Mouse (Mus musculus): ENCODE results near the gene Ick. TPM values are rescaled to one million over a fixed set of nuclear protein-coding genes. Genes with fewer than 3 reads are reported as not detected.
"Not testable (repeated sequence)": the region's sequence is repeated elsewhere in the genome, so short reads cannot be mapped to it uniquely, and the experiment has no call there.

Ick gene
- 10 to 100 TPM; 14.9 to 15.3 TPM for total RNA-seq (2021)

DNA sequence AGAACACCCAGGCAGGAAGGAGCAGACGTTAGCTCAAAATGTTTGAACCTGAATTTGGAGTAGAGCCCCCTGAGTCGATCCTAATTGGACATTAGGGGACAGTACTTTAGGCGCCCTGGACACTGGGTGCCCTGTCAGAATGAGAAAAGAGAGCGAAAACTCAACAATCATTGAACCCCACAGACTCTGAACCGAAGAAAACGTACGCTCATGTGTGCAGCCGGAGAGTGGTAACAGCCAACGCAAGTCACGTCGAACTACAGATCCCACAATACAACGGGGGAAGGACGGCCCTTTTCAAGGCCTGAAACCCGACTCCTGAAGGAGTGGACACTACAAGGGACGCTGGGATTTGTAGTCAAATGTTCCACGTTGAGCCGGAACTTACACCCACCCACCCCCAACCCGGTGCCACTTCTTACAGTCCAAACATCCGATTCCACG lies at the start of gene Ick, which contains the start of gene Fbxo9:
Gene Ick, plus strand, starts transcription at position 397 of the 444 bp plus-strand sequence.
Gene Fbxo9, minus strand, starts transcription at position 270 of the 444 bp plus-strand sequence.
- intact Hi-C loops (cut with DNase I): loop anchor here (1.0 kb wide), 1 partner anchor 84 kb away; no protein-coding TSS in a partner anchor
- DNase-seq (ENCODE audit: low spot score): peak; percentile 81

DNA sequence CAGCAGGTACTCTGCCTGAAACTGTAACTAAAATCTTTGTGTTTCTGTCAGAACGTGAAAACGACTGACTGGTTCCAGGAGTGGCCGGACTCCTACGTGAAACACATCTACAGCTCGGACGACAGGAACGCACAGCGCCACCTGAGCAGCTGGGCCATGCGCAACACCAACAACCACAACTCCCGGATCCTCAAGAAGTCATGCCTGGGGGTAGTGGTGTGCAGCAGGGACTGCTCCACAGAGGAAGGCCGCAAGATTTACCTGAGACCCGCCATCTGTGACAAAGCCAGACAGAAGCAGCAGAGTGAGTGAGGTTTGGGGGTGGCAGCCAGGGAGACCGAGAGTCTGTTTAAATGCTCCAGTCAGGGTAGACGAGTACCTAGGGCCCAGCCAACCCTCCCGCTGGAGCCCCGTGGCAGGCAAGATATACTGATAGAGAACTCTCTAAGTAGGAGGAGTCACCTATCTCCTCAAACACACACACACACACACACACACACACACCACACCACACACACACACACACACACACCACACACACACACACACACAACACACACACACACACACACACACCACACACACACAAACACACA lies 49.4 kb upstream of the Ick start:
- intact Hi-C loops (cut with DNase I): no loop called here
- DNase-seq (ENCODE audit: low spot score): no peak

DNA sequence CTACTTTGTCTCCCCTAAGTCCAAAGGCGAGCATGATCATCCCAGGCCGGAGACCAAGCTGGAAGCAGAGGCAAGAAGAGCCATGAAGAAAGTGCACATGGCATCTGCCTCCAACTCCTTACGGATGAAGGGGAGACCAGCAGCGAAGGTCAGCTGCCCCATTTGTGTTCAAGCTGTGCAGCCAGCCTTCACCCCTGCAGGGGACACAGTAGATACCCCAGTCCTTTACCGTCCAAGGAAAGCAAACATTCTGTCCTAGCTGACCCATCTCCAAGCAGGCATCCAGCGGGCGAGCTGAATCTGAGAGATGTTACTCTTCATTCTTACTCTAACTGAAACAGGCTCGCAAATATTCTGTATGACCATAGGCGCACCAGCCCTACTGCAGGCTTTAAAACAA lies 46.6 kb upstream of the Ick start:
- no peak for DNase-seq (ENCODE audit: low spot score)
- intact Hi-C loops (cut with DNase I): no loop called here

DNA sequence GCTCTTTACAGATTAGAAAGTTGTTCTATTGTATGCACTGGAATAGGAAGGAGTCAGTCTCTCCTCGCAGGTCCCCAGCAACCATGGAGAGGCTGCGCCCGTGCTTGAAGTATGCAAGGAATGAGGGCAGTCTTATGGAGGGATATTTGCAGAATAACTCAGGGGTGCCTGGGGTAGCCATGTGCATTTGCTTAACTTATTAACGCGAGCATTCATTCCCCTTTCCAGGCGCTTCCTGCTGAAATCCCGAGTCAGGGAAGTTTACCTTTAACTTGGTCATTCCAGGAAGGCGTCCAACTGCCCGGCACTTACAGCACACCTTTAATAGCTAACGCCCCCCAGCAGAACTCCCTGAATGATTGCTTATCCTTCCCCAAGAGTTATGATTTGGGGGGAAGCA lies 44.9 kb upstream of the Ick start:
- intact Hi-C loops (cut with DNase I): no loop called here
- no peak for DNase-seq (ENCODE audit: low spot score)

DNA sequence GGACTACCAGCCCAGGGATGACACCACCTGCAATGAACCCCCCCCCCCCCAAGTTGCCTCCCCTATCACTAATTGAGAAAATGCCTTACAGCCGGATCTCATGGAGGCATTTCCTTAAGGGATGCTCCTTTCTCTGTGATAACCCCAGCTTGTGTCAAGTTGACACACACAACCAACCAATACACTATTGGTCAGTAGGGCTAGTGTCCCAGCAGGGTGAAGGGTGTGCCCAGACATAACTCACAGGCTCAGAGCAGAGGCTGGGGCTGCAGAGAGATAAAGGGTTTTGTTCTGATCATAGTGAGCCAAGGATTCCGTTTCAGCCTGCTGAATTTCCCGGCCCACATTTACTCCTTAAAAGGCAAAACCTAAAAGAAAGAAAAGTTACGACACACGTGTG lies 38.5 kb upstream of the Ick start:
- intact Hi-C loops (cut with DNase I): no loop called here
- no peak for DNase-seq (ENCODE audit: low spot score)

DNA sequence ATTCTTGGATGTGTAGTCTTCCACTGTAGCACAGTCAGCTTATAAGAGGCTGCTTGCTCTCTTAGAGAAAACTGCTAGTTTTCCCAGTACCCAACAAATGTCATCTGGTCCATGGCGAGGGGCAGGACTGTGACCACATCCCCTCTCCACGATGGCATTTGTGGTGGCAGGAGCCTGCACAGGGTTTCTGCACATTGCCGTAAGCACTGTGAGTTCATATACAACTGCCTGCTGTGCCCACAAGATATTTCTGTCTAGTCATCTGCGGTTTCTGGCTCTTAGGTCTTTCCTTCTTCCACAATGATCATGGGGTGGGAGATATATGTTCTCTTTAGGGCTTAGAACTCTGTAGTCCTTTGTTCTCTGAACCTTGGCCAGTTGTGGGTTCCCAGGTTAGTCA lies 37.4 kb upstream of the Ick start:
- intact Hi-C loops (cut with DNase I): no loop called here
- DNase-seq (ENCODE audit: low spot score): no peak

DNA sequence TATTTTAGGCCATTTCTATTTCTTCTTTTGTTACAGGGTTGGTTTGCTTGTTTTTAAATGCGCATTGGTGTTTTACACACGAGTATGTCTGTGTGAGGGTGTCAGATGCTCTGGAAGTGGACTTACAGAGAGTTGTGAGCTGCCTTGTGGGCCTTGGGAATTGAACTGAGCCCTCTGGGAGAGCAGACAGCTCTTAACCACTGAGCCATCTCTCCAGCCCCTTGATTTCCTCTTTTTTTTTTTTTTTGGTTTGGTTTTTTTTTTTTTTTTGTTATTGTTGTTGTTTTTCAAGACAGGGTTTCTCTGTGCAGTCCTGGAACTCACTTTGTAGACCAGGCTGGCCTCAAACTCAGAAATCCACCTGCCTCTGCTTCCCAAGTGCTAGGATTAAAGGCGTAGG lies 35.7 kb upstream of the Ick start:
- intact Hi-C loops (cut with DNase I); DNase-seq (ENCODE audit: low spot score): not testable (repeated sequence)

DNA sequence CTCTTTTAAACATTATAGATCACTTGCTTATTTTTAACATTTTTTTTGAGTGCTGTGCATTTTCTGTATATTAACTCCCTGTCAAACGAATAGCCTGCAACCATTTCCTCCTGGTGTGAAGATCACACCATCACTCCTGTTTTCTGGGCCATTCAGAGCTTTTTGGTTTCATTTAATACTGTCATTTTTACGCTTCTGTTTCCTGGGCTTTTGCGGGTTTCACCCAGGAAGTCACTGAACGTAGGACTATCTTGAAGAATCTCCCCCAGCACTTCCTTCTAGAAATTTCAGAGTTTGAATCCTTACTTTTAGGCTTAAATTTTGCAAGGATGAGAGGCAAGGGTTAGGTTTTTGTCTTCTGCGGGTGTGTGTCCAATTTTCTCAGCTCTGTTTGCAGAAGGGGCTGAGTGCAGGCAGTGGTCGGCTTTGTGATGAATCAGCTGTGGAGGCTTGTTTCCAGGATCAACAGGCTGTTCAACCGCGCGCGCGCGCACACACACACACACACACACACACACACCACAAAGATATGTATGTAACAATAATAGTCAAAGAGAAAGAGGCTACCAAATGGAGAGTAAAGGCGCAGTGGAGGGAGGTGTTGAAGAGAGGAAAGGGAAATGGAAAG lies 35.2 kb upstream of the Ick start:
- intact Hi-C loops (cut with DNase I): no loop called here
- no peak for DNase-seq (ENCODE audit: low spot score)

DNA sequence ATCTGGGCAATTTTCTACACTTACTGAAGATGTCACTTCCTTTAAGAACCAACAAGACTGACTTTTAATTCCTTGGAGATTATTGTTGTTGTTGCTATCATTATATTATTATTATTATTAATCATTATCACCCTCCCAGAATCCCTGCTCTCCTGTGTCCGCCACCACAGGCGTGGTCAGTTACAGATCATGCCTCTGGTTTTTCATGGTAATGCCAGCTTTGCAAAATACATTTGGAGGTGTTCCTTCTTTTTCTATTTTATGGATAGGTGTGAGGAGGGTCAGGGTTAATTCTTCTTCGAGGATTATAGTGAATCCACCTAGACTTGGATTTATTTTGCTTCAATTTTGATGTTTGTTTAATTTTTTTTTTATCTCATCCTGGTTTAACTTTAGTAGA lies 33.7 kb upstream of the Ick start:
- no peak for DNase-seq (ENCODE audit: low spot score)
- intact Hi-C loops (cut with DNase I): no loop called here

DNA sequence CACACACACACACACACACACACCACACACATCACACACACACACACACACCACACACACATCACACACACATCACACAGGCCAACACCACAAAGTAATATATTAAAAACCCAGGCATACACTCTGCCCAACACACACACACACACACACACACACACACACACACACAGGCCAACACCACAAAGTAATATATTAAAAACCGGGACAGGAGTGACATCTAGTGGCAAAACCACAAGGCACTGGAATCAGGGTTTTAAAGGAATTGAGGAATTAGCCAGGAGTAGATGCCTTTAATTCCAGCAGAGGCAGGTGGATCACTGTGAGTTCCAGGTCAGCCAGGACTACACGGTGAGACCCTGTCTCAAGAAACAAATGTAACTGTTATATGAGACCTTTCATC lies 30.8 kb upstream of the Ick start:
- intact Hi-C loops (cut with DNase I): no loop called here
- DNase-seq (ENCODE audit: low spot score): no peak

DNA sequence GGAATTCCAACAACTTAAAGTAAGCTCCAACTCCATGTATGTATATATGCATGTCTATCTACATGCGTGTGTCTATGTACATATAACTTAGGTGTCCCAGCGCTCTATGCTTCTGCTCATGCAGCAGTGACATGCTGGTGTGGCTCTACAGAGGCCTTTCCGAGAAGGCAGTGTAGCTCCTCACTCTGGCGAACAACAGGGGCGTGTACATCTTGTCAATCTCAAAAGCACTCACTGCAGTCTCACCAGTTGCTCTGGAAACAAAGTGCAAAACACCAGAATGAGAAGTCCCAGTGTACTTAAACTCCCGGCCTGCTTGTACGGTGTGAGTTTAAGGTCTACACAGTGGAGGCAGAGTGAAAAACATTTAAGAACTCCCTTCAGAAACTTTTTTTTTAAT lies 27.2 kb upstream of the Ick start:
- intact Hi-C loops (cut with DNase I): no loop called here

DNA sequence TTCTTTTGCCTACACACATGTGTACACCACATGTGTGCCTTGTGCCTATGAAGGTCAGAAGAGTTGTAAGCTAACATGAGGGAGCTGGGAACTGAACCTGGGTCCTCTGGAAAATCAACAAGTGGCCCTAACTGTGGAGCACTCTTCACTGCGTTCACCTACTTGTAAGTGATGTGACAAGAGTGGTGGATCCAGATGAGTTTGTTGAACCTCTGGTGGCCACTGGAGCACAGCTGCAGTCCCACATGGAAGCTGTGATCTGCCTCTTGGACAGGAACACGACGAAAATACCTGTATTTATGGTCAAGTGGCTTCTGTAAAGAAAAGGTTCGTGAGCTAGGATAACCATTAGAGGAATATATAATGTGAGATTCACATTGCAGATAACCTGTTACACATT lies 24.7 kb upstream of the Ick start:
- intact Hi-C loops (cut with DNase I): no loop called here
- no peak for DNase-seq (ENCODE audit: low spot score)

More for the DNA sequence above, 27.2 kb upstream of the Ick start:
- no peak for DNase-seq (ENCODE audit: low spot score)

DNA sequence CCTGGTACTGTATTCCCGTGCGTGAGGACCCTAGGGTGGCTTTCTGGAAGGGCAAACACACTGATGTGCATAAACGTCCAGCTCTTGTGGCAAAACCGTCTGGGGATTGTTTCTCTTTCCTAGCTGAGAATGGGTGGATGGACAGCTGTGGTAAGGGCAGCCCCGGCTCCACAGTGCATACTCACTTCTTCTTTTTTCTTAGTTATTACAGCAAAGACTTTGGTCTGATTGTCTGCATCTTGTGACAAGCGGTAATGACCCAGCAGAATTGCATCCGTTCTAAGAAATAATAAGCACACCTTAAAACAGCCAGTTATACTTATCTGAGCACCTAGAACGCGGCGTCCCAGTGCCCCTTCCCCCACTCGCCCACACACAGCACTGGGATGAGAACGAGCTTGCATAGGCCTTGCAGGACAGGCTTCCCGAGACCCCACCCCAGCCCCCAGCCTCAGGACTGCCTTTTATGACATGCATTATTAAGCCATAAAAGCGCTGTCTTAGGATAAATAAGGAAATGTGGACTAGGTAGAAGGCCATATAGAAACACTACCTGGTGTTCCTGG lies 23.2 kb upstream of the Ick start:
- intact Hi-C loops (cut with DNase I): no loop called here
- DNase-seq (ENCODE audit: low spot score): no peak

DNA sequence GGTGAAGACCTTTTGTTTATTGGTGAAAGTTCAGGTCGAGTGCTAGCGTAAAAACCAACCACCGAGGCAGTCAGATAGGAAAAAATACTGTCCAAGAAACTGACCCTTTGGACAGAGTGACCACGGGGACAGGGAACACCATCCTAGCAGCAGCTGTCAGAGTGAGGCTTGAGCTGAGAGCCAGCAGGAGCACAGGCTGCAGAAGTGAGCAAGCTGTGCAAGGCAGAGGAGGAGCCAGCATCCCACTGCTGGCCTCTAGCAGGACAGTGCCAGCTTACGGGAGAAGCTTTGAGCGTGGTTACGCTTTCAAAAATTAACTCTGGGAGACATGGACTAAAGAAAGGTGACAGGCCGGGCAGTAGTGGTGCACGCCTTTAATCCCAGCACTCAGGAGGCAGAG lies 21.2 kb upstream of the Ick start:
- no peak for DNase-seq (ENCODE audit: low spot score)
- intact Hi-C loops (cut with DNase I): no loop called here

DNA sequence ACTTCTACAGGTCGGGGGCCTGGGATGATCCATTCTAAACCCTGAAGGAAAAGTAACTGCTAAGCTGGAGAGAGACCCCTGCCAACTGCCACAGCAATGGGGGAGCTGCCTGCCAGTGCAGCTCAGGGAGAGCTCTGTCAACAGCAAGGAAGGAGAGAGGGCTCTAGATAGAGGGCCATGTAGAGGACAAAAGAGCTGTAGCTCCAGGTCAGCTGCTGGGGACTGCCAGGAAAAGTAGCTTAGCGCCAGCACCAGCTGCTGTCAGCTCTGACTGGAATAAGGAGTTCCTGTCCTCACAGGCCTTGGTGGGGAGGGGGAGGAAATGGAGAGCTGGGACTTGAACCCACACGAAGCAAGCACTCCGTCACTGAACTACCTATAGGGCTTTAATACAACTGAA lies 20.5 kb upstream of the Ick start:
- intact Hi-C loops (cut with DNase I): no loop called here
- no peak for DNase-seq (ENCODE audit: low spot score)

DNA sequence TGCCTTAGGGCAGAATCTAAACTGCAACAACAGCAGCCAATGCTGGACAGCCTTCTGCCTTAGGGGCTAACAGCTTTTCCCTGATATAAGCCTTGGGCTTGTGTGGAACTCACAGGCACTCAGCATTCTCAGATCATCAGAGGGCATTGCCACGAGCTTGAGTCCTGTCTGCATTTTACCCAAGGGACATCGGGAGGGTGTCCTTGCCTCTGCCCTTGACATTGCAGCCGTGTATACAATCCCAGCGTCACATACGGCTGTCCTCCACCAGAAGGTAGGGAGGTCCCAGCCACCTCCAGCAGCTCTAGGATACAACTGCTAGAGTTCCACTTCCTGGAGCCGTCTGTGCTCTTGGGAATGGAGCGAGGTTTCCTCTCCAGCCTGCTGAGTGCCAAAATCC lies 20.0 kb upstream of the Ick start:
- intact Hi-C loops (cut with DNase I): no loop called here
- no peak for DNase-seq (ENCODE audit: low spot score)

DNA sequence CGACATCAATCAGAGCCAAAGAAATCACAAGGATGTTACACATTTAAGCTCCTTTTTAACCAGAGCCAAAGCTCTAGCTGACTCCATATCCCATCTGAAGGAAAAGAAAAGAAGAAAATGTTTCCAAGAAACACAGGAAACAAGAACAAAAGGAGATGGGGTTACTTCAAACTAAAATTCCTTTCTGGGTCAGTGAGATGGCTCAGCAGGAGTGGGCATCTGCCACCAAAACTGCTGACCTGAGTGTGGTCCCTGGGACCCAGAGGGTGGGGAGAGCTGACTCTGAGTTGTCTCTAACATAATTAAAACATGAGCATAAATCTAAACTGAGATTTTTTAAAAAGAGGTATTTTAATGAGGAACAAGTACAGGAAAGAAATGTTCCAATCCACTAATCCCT lies 19.1 kb upstream of the Ick start:
- DNase-seq (ENCODE audit: low spot score): no peak
- intact Hi-C loops (cut with DNase I): no loop called here

DNA sequence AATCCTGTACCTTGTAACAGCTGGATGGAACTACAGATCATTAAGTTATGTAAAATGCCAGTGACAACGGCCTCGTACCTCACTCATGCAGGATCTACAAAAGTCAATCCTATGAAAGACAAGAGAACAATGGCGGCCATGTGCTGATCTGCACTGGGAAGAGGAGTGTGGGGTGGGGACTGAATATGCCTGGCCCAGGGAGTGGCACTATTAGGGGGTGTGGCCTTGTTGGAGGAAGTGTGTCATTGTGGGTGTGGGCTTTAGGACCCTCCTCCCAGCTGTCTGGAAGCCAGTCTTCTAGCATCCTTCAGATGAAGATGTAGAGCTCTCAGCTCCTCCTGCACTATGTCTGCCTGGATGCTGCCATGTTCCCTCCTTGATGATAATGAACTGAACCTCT lies 18.4 kb upstream of the Ick start:
- intact Hi-C loops (cut with DNase I): no loop called here

DNA sequence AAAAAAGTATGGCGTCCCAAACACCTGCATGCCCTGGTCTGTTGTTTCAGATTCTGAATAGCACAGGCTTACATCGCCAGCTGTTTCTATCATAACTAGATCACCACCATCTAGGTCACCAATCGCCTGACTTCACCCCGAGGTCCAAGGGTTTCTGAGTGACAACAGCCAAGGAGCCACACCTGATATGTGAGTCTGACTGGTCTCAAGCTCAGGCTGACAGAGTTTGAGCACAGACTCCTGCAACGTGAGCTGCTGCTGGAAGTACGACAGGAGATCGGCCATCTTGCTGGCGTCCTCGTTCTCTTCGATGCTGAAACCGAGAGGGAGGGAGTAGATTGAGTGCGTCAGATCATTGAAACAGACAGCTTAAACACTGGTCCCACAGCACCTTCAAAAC lies 13.3 kb upstream of the Ick start:
- DNase-seq (ENCODE audit: low spot score): no peak
- intact Hi-C loops (cut with DNase I): no loop called here

More for the DNA sequence above, 18.4 kb upstream of the Ick start:
- DNase-seq (ENCODE audit: low spot score): no peak

DNA sequence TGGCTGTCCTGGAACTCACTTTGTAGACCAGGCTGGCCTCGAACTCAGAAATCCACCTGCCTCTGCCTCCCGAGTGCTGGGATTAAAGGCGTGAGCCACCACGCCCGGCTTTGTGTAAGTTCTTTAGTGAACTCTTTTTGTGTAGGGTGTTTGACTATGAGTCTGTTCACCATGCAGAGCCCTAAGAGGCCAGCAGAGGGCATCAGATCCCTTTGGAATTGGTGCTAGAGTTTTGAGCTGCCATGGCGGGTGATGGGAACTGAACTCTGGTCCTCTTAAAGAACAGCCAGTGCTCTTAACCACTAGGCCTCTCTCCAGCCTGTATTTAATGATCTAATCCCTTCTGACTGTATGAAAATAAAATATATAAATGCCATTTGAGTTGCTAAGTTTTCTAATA lies 12.6 kb upstream of the Ick start:
- intact Hi-C loops (cut with DNase I): no loop called here
- DNase-seq (ENCODE audit: low spot score): no peak

DNA sequence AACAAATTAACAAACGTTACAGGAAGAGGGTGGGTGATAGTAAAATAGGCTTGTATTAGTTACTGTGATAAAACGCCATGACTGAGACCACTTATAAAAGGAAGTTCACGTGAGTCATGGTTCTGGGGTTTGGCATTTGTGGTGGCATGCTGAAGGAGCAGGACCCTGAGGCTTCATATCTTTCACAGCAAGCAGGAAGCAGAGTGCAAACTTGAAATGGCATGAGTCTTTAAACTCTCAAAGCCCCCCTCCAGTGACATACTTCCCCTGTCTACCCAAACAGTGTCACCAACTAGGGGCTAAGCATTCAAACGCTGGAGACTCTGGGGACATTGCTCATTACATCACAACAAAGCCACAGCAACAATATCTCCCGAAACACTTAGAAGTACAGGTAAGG lies 8.0 kb upstream of the Ick start:
- no peak for DNase-seq (ENCODE audit: low spot score)
- intact Hi-C loops (cut with DNase I): no loop called here

DNA sequence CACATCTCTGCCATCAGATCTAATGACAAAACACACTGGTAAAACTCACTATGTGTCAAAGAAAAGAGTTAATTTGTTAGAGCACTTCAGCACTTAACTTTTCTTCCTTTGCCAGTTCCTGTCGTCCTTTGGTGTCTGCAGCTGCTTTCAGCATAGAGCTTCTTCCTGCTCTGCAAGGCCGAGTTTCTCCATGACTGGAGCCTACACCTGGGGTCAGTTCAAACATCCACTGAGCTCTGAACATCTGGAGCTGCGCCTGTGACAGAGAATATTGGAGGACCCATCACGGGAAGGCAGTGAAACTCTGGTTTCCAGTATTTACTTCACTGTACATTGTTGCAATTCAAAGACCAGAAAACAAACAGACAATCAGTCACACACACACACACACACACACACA lies 7.6 kb upstream of the Ick start:
- intact Hi-C loops (cut with DNase I): no loop called here

More for the DNA sequence above, 7.6 kb upstream of the Ick start:
- DNase-seq (ENCODE audit: low spot score): no peak
